Mouse (Mus musculus): ENCODE measurements at regions not wholly inside any gene's neighbourhood (a gene's known extent, or its start where the extent isn't known, plus 50 kb on each side); places are given as distances from the start of the nearest gene placed in this dataset.

- DNase-seq, result peak in 1 of 2 experiments; percentile 48
- no peaks in the 10 kb centered on the region for H3K4me1 ChIP-seq (ENCODE audit: control insufficient read depth, insufficient read depth, low read length)
- peak; percentile 53; the same call in 1 of the 2 replicates for TF ChIP-seq CTCF (IDR thresholded peaks at IDR 0.05; ENCODE audit: borderline replicate concordance, insufficient read depth, low read depth, low read length)
- TF ChIP-seq POLR2A (IDR thresholded peaks at IDR 0.05; ENCODE audit: borderline replicate concordance, insufficient read depth, low read length), result no peak
- no peak overlapping the region for H3K27ac ChIP-seq (ENCODE audit: insufficient read depth, low read length)
- no peak overlapping the region for H3K4me3 ChIP-seq (replicated peaks; ENCODE audit: insufficient read depth, low read depth, low read length)
- WGBS, result 52% methylated on average over 14 of the region's 14 CpGs
- H3K27me3 ChIP-seq (ENCODE audit: control insufficient read depth, insufficient read depth, low read length), result no peaks in the 10 kb centered on the region
These were observed 55.5 kb upstream of the Ahctf1 start for GRCm38 (mm10) chr1:179858780-179859551.

GRCm38 (mm10) chr1:179854288-179854965, 50.9 kb upstream of the Ahctf1 start:
- WGBS, result 66% methylated on average over 12 of the region's 12 CpGs
- no peak for DNase-seq
- Histone ChIP-seq H3K4me1 (ENCODE audit: control insufficient read depth, insufficient read depth, low read length) (no peaks in the 10 kb centered on the region), H3K27me3 (ENCODE audit: control insufficient read depth, insufficient read depth, low read length) (no peaks in the 10 kb centered on the region), H3K27ac (ENCODE audit: insufficient read depth, low read length) (peak overlapping the region; percentile 34; the same call in 1 of the 2 replicates), H3K4me3 (replicated peaks; ENCODE audit: insufficient read depth, low read depth, low read length) (no peak overlapping the region)
- TF ChIP-seq CTCF (IDR thresholded peaks at IDR 0.05; ENCODE audit: borderline replicate concordance, insufficient read depth, low read depth, low read length) (no peak), POLR2A (IDR thresholded peaks at IDR 0.05; ENCODE audit: borderline replicate concordance, insufficient read depth, low read length) (no peak)
